Mouse (Mus musculus): Measurements from ENCODE around the gene Nqo1.

The Nqo1 gene

GRCm38 (mm10) chr8:107403038-107403781 is at the start of gene Nqo1:
TSS of gene Nqo1 (minus strand) at chr8:107403206.
- DNase-seq, result peak; percentile 62

GRCm38 (mm10) chr8:107451414-107452066 is 48.5 kb upstream of the Nqo1 start:
- no peak for DNase-seq

- DNase-seq, result no peak
Measured at GRCm38 (mm10) chr8:107449655-107450054, 46.6 kb upstream of the Nqo1 start.

- no peak for DNase-seq
Measured at GRCm38 (mm10) chr8:107449130-107449529, 46.1 kb upstream of the Nqo1 start.

- DNase-seq, result no peak
Measured at GRCm38 (mm10) chr8:107448382-107448889, 45.4 kb upstream of the Nqo1 start.

- no peak for DNase-seq
Measured at GRCm38 (mm10) chr8:107447713-107448112, 44.7 kb upstream of the Nqo1 start.

- DNase-seq, result no peak
Measured at GRCm38 (mm10) chr8:107444626-107445025, 41.6 kb upstream of the Nqo1 start.

- no peak for DNase-seq
Measured at GRCm38 (mm10) chr8:107439880-107440625, 37.0 kb upstream of the Nqo1 start.

- no peak for DNase-seq
Measured at GRCm38 (mm10) chr8:107437711-107438110, 34.7 kb upstream of the Nqo1 start.

GRCm38 (mm10) chr8:107436841-107437421 is 33.9 kb upstream of the Nqo1 start:
- peak; percentile 41 for DNase-seq

GRCm38 (mm10) chr8:107435962-107436831 is 33.2 kb upstream of the Nqo1 start, which contains the start of gene Wwp2:
TSS of gene Wwp2 (plus strand) at chr8:107436365.
- DNase-seq, result peak; percentile 92

GRCm38 (mm10) chr8:107435421-107435961 is 32.5 kb upstream of the Nqo1 start:
- DNase-seq, result peak; percentile 14

GRCm38 (mm10) chr8:107430821-107431220 is 27.8 kb upstream of the Nqo1 start:
- no peak for DNase-seq

- no peak for DNase-seq
Measured at GRCm38 (mm10) chr8:107425230-107425597, 22.2 kb upstream of the Nqo1 start.

- peak; percentile 100 for DNase-seq
Measured at GRCm38 (mm10) chr8:107424597-107425229, 21.7 kb upstream of the Nqo1 start, which contains the start of gene Nob1. TSS of gene Nob1 (minus strand) at chr8:107425051.

- DNase-seq, result no peak
Measured at GRCm38 (mm10) chr8:107424176-107424575, 21.2 kb upstream of the Nqo1 start.

- no peak for DNase-seq
Measured at GRCm38 (mm10) chr8:107417001-107417400, 14.0 kb upstream of the Nqo1 start.

- DNase-seq, result no peak
Measured at GRCm38 (mm10) chr8:107413881-107414280, 10.9 kb upstream of the Nqo1 start.

- no peak for DNase-seq
Measured at GRCm38 (mm10) chr8:107412552-107412951, 9.5 kb upstream of the Nqo1 start.

GRCm38 (mm10) chr8:107411391-107411790 is 8.4 kb upstream of the Nqo1 start:
- peak; percentile 19 for DNase-seq

- DNase-seq, result no peak
Measured at GRCm38 (mm10) chr8:107405935-107406334, 2.9 kb upstream of the Nqo1 start.
